Mouse (Mus musculus): ENCODE measurements around the gene Ntrk3.

Gene Ntrk3

DNA sequence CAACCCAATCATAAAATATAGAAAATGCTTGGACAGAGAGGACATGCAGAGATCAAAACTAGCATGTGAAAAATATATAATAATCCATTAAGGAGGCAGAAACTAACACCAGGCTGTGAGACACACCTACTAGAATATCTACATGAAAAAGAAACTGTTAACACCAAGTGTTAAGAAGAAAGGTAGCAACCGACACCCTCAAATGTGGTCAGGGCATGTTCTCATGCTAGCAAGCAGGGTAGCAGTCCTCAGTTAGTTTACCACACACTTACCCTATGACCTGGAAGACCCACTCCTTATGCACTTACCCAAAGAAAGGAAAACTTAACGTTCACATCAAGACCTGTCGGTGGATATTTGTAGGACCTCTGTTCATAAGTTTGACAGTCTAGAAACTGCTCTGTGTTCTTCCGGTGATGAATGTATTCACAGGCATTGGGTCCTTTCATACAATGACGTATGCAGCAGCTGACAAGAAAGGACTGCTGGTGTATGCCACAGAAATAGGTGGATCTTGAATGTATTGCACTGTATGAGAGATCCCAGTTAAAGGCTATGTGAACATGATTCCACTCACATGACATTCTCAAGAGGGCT, at the start of gene Ntrk3:
TSS of gene Ntrk3 (minus strand) at position 399 of the 597 bp plus-strand sequence.
- no peak for DNase-seq (ENCODE audit: low read depth, low spot score)

DNA sequence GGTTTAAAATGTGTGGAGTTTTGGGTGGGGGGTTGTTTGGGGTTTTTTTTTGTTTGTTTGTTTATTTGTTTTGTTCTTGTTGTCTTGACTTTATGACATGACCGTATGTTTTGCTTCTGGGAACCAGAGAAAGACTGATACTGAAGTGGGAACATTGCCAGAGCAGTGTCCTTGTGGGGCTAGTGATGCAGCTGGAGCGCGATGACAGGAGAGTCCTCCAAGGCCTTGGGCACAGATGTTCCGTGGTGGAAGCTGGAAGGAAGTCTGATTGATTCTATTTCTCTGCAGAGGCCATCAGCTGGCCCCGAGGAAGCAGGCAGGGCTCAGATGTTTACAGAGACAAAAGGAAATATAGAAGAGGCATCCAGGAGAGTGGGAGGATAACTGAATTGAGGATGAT, 48.1 kb upstream of the Ntrk3 start:
- no peak for DNase-seq (ENCODE audit: low read depth, low spot score)

DNA sequence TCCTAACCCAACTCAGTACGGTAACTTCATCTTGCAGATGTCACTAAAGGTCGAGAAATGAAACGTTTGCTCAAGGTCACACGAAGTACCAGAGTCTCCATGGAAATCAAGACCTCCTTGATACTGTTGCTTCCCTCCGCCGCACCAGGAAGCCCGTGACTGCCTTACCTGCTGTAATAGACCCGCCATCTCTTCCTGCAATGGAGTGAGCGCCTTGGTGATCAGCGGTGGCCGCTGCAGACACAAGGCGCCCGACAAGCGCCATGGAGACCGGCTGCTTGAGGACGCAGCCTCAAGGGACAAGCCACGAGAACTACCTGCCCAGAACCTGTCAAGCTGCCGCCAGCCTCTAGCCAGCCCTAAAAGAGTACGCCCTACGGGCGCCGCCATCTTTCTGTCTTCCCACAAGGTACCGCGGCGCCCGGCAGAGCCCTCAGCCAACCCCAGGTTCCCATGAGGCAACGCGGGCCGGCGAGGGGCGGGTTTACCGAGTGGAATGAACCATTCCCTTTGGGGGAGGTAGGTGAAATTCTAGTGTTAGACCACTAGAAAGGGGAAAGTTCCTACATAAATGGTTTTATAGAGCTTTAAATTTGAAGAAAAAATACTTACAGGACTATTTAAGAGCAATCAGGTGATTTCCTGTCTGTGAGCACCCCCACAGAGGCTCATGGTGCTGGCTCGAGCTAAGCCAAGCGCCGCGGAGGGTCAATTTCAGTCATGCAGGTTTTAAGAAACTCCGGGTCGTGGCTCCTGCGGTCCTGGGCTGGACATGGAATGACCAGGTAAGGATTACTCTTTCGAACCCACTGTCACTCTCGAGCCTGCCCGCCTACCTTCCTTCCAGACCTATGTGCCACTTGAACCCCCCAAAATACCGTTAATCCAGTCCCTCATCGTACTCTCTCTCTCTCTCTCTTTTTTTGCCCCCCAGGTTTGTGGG, 45.1 kb upstream of the Ntrk3 start, which contains the start of the genes Mrps11 and Mrpl46:
TSS of gene Mrps11 (plus strand) at position 481 of the 943 bp plus-strand sequence.
TSS of gene Mrpl46 (minus strand) at position 893 of the 943 bp plus-strand sequence.
- peak; percentile 79 for DNase-seq (ENCODE audit: low read depth, low spot score)

DNA sequence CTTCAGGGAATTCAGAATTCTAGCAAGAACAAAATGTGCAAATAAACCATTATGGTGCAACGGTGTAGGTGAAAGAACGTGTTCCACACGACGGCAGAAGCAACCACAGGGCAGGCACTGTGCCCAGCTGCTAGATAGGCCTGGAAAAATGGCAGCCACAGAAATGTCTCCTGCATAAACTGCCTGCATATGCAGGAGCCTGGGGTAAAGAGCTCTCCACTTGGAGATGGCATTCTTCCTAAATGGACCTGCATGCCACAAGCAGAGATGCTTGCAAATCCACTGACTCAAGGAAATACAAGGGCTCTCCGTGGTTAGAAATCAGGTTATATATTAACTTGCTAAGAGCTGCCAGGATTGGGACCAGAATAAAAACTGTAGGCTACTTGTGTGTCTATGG, 40.9 kb upstream of the Ntrk3 start:
- DNase-seq (ENCODE audit: low read depth, low spot score), result no peak

DNA sequence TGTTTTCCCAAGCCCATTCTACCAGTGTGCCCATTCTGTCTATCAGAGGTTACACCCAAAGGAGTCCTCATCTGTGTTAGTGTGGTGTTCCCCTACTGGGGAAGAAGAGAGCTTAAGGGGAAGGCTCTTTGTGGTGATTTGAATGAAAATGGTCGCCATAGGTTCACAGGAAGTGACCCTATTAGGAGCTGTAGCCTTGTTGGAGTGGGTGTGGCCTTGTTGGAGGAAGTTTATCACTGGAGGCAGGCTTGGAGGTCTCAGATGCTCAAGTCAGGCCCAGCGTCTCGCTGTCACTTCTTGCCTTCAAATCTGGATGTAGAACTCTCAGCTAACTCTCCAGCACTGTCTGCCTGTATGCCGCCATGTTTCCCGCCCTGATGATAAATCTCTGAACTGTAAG, 33.1 kb upstream of the Ntrk3 start:
- DNase-seq (ENCODE audit: low read depth, low spot score), result no peak

DNA sequence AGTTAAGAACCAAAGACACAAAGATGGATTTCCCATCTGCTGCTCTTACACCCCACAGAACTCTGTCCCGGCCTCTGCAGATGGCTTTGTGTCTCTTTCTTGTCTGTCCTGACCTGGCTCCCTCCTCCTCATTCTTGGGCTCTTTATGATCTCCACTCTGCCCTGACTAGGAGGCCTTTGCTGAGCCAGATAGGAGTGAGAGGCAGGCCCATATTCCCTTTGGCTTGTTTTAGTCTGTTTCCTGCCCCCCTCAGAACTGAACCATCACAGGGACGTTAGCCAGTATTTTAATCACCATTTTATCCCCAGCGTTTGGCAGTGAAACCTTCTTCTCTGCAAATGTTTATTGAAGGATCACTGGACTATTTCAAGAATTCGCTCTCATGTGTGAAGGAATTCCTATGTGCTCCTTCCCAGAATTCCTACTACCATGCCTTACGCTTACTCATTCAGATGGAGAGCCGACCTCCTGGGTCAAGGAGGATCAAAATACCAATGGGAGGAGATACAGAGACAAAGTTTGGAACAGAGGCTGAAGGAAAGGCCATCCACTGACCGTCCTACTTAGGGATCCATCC, 31.4 kb upstream of the Ntrk3 start:
- no peak for DNase-seq (ENCODE audit: low read depth, low spot score)

DNA sequence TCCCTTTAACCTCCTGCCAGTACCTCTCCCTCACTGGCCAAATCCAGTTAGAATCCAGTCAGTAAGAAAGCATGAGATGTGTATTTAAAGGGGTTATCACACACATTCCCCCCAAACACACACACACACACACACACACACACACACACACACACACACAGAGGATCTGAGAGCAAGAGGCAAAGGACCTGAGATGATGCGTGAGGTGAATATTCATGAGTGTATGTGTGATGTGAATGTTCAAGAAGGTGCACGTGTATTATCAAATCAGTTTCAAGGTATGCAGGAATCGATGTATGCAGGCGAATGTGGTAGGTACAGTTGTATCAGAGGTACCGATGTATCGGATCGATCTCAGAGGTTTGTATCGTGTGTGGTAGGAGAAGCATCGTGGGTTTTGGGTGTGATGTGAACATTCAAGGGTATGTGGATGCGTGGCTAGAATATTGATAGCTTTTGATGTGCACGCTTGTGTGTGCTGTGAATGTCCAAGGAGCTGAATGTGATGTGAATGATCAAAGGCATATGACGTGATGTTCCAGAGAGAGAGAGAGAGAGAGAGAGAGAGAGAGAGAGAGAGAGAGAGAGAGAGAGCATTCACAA, 30.2 kb upstream of the Ntrk3 start:
- DNase-seq (ENCODE audit: low read depth, low spot score), result no peak

DNA sequence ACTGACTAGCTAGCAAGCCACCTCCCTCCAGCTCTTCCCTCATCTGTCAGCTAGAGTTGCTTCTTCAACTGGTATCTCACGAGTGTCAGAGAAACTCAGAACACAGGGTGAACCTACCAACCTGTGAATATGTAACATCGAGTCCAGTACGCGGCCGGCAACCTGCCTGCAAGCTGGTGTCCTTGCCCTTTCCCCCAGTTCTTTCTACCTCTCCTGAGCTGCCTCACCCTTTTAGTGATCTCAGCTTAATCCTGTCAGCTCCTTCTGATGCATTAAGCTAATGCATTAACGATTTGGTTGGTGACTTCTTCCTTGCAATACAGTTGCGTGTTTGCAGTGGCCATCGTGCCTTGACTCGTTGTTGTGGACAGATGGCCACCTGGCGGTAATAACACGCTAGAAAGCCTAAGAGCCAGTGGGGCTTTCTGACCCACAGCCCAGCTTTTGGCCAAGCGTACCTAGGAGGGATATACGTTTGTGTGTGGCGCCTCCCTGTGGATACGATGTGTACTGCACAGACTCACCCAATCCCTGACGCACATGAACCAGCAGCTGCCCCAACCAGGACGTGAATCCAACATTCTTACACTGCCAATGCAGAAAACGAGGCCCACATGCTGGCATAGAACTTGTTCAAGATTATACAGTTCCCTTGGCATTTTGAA, 28.3 kb upstream of the Ntrk3 start:
- DNase-seq (ENCODE audit: low read depth, low spot score), result peak; percentile 84

DNA sequence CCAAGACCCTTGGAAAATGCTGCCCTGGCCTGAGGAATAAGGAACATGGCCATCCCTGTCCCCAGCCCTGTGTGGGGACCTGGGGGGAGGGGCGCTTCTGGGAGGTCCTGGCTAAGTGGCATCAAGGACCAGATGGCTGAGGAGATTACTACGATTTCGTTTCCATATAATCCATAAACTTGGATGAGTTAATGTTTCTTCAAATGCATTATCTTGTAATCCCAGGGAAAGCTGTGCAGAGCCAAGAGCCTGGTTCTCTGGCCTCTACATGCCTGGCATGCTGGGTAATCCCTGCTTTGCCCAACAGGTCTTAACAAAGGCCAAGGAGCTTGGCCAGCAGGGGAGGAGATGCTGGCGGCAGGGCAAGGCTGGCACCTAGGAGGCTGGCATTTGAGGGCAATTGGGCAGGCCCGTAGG, 27.4 kb upstream of the Ntrk3 start:
- no peak for DNase-seq (ENCODE audit: low read depth, low spot score)

DNA sequence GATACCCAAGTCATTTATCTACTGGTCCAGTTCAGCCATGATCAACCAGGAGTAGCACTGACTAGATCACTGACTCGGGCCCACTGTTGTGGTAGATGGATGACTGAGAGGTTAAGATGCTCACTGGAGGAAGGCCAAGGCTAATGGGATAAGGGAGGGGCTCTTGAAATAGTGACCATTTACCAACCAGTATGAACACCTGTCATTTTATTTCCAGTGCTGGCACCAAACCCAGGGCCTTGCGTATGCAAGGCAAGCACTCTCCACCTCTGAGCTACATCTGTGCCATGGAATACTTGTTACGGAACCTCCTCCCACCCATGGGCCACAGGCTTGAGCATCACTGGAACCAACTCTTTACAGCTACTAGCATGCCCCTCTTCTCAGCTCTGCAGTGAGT, 26.0 kb upstream of the Ntrk3 start:
- DNase-seq (ENCODE audit: low read depth, low spot score), result no peak

DNA sequence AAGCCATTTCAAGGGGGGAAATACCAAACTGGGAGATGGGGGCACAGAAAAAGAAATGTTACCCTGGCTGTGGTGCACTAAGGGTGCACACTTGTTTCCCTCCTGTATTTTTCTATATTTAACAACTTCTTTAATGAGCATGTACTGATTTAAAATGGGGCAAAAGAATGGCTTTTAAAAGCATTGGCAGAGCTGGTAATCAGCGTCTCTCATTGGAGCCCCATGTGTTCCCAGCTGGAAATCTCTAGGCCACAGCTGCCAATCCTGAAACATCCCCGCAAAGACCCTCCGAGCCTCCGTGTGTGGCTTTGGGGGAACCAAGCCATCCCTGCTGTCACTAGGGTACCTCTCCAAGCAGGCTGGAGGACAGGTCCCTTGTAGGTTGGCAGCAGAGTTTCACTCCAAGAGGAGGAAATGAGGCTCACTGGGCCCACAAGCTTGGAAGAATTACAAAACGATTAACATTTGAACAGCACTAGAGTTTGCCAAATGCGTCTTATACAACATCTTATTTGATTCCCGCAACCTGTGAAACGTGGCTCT, 16.7 kb upstream of the Ntrk3 start:
- DNase-seq (ENCODE audit: low read depth, low spot score), result no peak

DNA sequence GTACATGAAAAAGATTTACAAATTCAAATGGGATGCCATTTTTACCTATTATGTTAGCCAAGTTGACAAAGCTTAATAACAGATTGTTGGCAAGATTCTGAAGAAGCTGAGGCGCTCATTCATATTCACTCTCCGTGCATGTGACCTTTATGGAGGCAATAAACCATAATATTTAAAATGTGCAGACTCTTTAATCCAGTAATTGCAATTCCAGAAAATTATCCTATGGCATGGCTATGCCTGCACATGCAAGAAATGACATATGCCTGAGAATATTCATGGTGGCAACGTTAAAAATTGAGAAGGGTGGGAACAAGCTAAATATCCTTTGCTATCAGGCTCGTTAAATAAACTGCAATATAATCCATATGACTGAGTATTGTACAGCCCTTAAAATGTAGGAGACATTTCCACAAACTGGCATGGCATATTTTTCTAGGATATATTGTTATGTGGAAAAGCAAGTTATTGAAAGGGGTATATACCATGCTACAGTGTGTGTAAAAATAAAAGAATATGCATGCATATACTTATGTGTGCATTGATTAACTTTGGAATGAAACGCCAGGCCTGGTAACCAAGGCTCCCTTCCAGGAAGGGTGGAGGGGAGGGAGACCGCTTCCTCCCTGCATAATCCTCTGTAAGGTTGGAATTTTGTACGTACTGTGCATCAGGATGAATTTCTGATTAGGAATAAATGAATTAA, 16.1 kb upstream of the Ntrk3 start:
- DNase-seq (ENCODE audit: low read depth, low spot score), result no peak

DNA sequence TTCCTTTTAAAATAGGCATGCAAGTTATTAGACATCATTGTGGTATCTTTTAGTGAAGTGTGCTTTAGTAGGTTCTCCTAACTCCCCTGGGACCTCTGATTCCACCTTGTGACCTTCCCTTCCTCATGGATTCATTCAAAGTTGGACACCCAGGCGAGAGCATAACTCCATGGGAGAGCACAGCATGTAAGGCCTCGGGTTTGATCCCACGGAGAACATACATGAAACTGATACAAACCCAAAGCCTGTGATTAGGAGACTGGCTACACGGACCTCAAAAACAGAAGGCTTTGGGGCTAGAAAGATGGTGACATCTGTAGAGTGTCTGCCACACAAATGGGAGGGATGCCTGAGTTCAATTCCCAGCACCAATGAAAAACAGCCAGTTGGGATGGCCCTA, 15.1 kb upstream of the Ntrk3 start:
- no peak for DNase-seq (ENCODE audit: low read depth, low spot score)

DNA sequence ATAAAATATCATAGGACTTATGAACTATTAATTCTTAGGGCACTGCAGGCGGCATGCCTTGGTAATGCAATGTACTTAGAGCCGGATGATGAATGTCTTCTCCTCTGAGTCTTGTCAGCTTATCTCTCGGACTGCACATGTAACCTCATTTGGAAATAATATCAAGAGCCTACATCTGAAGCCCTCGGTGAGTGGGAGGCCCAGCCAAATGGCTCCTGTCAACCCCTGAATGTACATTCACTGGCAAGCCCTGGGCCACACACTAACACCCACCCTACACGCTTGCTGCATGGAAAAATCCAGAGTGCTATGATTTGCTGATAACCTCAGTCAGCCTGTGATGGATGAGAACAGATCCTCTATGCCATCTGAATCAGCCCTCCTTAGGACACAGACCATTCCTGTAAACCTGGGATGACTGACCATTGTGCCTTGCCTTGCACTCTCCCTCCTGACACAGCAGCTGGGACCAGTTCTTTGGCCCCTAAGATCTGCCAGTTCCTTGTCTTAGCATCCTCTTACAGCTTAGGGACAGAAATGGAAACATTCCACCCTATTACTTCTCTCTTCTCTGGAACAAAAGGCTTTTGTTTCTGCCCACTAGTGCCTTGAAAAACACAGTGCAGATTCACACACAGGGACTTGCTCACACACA, 6.0 kb upstream of the Ntrk3 start:
- DNase-seq (ENCODE audit: low read depth, low spot score), result no peak

DNA sequence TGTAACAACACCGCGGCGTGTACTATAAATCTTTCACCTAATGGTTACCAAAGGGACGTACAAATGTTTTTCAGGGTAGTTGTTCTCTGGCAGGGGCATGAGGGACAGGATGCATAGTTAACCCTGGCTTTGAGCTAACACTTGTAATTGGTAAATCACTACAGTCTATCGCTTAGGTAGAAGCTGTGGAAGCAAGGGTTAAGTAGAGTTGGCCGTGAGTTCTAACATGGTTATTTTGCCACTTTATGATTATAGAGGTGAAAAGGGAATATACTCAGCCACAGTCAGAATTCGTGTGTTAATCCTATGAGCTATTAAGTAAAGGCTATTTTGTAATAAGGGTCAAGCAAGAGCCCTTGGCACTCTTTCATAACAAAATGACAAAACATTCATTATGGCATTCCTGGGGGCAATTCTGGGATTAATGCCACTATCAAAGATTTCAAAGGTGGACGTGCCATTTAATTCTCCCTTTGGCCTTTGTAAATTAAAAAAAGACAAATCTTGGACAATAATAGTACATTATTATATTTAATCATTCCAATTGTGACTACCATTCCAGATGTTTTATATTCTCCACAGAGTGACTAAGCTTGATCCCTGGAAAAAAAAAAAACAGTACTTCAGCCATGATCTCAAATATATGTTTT, 1.7 kb upstream of the Ntrk3 start:
- no peak for DNase-seq (ENCODE audit: low read depth, low spot score)

DNA sequence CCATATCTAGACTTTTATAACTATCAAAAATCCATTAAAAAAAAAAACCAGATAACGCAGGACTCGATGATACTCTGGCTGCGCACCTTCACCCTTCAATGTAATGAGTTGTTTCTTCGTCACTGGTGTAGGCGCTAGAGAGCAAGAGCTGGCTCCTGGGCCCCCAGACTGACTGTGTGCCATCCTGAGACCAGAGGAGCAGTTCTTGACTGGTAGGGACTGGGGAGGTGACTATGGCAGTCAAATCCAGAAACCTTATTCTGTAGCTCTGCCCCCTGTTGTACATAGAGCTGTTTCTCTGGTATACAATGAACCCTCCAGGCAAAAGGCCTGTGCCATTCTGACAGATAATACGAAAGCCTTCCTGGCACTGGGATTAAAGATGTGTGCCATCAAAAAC, 616 bp downstream of the Ntrk3 start:
- DNase-seq (ENCODE audit: low read depth, low spot score), result no peak

DNA sequence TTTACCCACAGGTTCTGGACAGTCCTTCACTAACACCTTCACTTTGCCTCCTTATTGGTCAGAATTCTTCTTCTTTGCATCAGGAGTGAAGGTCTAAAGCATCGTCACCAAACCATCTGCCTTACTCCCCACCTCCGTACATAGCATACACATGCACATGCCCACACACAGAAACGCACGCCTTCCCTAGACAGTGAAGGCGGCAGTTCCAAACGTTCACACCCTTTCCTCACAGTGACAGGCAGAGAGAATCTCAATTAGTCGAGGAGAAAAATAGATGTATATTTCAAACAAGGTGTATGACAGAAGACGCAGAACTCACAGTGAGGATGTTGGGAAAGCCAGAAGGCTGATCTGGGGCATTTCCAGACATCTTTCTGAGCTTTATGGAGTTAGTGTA, 6.4 kb downstream of the Ntrk3 start:
- DNase-seq (ENCODE audit: low read depth, low spot score), result no peak

DNA sequence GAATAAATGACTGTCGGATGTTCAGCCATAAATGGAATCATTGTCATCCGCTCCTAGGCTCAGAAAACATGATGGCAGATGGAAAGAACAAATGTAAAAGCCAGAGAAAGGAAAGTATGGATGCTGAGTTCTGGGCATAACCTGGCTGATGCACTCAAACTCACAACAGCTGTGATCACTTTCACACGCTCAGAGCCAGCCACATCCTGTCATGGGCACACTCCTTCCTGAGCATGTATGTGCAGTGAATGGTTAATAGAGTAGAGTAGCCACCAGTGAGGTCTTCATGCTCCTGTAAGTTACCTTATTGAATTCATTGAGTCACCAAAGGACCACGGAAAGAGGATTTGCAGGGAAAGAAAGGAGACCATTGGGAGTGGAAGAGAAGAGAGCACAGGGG, 13.2 kb downstream of the Ntrk3 start:
- no peak for DNase-seq (ENCODE audit: low read depth, low spot score)

DNA sequence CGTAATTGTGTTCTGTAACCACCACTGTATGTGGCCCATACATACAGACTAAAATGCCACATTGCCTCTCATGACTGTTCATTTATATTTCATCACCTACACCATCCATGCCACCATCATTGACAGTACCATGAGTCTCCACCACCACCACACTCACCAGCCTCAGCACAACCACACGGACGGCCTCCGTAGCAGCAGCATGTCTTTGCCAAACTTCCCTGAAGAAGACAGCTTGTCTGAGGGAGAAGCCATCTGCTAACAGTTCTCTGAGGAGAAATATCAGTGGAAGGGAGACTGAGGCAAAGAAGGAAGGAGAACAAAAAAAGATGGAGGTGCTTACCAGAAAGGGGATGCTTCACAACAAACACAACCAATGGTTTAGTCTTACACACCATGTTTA, 15.8 kb downstream of the Ntrk3 start:
- no peak for DNase-seq (ENCODE audit: low read depth, low spot score)
